Mouse (Mus musculus): ENCODE measurements around the gene Acbd4.
A peak's percentile ranks its signal among the peaks of the same experiment; 100 is the strongest.

- no peak for TF ChIP-seq POLR2A (IDR thresholded peaks at IDR 0.05; ENCODE audit: low read depth, low read length)
- TF ChIP-seq CTCF (IDR thresholded peaks at IDR 0.05; ENCODE audit: extremely low read depth, insufficient read depth, insufficient read length, insufficient replicate concordance), result peak; percentile 15; the same call in 1 of the 2 replicates
These were observed 46.7 kb upstream of the Acbd4 start for GRCm38 (mm10) chr11:103054798-103055197.

All from spleen, adult 2 months (tissue).